Mouse (Mus musculus) 3134 (cell line): ENCODE results near the gene Clint1.

Experiments
- DNase-seq: peaks from one replicate; pipeline ENCODE4 v3.0.0-alpha.2; 2011; ENCODE audit warnings: low spot score; ENCODE audit not compliant: insufficient read length; ENCODE audit errors: extremely low read depth

Clint1 gene

DNA sequence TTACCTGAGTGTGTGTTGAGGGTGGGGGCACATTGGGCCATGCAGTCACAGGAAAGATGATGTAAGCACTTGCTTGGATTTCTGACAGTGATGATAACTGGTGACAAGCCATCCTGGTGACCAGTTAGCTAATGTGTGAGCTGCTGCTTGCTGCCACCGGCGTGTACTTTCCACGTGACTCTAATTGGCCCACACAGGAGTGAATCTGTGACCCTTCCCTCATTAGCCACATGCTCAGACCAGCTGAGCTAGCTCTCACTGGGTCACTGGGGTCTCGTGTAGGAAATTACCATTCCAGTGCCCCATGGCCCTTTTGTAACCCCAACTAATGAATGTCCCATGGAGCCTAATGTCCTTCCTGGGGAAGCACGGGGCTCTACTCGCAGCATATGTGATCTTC lies 73.6 kb downstream of the Clint1 start:
- no peak for DNase-seq

DNA sequence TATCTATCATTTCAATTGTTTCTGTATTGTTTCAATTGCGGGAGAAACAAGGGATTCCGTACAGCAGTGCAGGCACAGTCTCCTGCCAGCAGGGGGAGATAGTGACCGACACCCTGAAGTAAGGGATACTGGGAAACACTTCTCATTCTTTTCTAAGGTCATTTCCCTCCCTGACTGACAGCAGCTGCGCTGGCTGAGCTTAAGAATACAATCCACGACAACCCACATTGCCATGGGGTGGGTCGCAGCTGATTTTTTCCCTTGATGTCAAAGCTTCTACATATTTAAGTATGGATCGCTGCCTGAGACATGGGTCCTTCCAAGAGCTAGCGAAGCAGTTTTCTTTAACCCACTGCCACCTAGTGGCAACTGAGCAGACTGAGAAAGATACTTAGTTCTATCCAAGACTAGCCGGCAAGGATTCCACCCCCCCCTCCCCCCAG lies 74.8 kb downstream of the Clint1 start:
- DNase-seq = peak; percentile 75

DNA sequence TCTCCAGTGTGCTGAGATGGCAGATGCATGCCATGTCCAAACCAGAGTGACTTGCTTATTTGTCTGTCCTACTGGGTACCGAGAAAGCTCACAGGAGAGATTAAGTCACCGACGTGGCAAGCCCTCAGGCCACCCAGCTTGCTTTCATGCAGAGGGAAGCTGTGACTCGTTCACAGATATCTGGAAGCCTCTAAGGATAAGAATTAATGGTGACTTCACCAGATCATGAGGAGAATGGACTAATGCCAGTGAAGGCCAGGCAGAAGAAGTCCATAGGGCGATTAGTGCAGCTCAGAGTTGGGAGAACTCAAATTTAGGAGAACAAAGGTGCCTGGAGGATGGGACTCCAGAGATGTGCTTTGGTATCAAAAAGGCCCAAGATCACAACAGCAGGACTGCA lies 75.6 kb downstream of the Clint1 start:
- no peak for DNase-seq

DNA sequence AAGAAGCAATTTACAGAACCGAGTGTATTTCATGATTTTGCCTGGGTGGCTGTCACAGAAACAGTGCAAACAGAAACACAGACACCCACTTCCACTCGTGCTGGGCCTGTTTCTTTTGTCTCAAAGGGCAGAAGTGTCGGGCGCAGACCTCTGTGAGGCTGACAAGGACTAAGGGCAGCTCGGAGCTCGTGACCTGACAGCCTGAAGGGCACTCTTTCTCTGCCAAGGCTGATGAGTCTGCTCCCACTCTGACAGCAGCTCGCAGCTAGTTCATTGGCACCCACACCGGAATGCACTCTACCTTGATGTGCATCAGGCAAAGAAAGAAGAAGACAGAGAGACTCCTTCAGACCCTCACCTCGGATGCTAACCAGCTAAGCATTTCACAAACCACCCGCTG lies 77.7 kb downstream of the Clint1 start:
- no peak for DNase-seq

DNA sequence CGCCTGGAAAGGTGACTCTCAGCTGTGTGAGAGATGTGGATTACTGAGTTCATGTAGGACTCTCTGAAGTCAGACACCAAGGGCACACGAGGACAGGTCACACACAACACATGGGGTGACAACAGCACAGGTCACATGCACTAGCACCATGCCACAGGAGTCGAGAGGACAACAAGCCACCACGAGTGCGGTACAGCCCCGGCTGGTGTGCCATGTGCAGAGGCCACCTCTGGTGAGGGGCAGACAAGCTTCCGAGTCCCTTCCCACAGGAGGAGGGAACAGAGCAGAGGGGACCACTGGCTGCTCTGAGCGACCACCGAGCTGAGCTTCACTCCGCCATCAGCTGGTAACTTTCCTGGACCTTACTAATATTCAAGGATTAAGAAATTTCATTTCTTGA lies 80.9 kb downstream of the Clint1 start:
- no peak for DNase-seq

DNA sequence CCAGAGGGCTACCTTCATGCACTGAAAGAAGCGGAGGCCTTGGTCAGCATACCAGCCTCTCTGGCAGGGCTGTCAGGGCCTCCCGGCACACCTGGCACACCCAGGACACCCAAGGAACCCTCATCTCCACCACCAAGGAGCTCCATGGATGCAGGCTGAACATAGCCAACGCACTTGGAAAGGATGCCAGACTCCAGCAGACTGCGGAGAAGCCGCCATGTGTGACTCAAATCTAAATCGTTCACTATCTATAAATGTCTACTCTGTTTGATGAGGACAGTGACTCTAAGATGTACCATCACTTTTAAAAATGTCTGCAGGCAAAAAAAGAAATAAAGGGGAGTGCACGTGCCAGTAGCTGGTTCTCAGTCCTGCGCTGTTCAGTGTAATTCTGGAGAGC lies 85.6 kb downstream of the Clint1 start:
- no peak for DNase-seq

DNA sequence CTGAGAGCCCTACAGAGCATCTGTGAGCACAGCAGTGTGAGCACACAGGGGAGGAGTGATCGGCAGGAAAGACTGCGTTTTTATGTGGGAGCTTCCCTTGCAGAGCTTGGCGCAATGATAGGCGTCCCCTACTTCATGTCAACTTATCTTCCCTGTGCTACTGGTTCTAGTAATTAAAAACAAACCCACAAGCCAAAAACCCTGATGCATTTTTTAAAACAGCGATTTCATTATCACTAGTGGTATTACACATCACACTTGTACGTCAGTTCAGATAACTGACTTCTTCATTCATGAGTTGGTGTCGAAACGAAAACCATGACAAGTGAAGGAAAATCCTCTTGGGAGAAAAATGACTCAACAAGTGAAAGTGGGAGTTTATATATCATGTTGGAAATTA lies 87.1 kb downstream of the Clint1 start:
- no peak for DNase-seq

DNA sequence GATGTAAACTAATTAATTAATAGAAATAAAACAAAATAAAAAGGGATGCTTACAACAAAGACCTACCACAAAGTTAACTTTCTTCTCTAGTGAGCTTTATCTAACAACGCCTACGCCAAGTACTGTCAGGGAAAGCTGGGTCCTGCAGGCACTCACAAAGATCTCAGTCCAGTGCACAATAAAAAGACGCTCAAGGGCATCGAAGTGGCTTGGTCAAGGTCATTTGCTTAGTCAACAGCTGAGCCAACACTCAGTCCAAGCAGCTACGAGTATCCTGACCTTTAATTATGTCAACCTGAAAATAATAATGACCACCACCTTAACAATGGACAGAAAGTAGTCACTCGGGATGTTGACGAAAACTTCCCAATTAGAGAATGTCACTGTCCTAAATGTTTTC lies 90.4 kb downstream of the Clint1 start:
- DNase-seq = no peak

DNA sequence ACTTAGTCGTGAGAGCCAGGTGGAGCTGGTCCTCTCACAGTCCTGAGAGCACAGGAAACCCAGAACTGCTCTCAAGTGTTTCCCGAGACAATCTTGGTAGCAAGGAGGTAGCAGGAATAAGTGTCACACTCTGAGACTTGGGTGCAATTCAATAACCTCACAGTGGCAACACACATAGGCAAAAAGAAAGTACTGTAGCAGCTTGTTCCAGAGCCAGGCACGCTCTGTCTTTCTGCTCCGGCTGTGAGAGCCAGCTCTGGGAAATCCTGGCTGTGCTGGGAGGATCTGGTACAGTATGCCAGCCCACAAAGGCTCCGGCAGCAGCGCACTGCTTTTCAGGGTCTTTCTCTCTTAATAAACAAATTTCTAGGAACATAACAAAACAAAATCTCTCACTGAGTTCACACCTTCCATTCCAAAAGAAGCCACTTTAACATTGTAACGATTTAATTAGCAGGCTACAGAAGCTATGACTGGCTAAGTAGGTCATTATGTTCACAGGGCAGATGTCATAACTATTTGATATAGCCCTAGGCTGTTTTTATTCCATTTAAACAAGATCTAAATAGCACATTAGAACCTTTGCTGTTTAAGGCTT lies 91.4 kb downstream of the Clint1 start:
- DNase-seq = no peak

DNA sequence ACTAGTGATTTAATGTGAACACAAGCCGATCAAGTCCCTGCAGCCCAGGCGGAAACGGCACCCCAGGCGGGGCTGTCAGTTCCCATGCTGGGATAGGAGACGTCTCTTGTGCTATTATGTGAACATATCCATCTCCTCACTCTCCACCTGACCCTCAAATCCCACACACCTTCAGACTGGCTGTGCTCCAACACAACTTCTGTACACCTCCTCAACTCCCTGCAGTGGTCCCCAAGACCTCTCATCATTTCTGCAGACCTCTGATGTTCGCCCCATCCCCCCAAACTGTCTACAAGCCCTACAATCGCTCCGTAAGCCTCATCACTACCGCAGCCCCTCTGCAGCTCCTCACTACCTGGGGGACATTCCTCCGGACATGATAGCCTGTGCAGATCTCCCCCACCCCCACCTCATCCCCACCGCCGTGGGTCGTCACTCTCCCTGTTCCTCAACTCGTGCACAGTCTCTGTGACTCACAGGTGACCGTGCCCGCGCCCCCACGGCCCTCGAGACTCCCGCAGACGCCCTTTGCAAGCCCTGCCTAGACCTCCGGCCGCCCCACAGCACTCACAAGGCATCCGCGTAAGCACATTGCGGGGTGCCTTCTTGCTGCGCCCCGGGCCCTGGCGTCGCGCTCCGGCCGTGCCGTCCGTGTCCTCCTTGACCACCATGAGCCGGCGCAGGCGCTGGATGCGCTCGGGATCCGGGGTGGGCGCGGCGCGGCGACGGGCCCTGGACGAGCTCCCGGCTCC lies 92.2 kb downstream of the Clint1 start:
- DNase-seq = no peak

DNA sequence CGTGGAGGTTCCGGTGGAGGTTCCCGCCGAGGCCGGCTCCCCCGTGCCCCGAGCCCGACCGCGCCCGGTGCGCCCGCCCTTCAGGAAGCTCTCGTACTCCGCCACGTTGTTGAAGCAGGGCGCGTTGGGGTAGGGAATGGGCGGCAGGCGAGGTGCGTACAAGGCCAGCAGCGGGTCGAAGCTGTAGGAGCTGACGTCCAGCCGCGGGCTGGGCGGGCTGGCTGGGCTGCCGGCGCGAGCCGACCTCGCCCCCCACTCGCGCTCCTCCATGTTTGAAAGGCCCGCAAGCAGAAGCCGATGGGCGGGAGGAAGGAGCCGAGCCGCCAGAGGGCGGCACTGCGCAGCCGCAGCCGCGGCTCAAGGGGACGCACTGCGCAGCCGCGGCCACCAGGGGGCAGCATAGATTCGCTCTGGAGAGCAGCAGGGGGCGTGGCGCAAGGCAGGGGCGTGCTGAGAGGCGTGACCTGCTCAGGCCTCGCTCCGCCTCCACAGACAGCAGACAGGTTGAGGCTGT lies 92.8 kb downstream of the Clint1 start, which contains the start of gene Lsm11:
Gene Lsm11, minus strand, starts transcription at position 293 of the 514 bp plus-strand sequence.
- DNase-seq = peak; percentile 96

DNA sequence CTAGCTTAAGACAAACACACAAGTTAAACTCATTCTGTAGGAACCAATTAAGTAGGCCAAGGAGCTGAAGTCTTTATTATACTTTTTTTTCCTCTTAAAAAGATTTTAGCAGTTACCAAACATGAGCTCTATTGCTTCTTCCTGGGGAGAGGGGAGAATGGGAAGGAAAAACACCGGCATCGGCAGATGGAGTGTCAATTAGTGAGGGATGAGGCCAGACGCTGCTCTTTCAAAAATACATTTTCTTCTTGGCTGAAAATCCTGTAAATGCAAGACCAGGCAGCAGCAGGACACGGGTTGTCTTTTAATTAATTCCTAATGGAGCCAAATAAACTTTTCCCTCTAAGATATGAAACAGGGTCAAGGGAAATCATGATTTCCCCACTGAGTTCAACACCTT lies 94.9 kb downstream of the Clint1 start:
- DNase-seq = no peak

DNA sequence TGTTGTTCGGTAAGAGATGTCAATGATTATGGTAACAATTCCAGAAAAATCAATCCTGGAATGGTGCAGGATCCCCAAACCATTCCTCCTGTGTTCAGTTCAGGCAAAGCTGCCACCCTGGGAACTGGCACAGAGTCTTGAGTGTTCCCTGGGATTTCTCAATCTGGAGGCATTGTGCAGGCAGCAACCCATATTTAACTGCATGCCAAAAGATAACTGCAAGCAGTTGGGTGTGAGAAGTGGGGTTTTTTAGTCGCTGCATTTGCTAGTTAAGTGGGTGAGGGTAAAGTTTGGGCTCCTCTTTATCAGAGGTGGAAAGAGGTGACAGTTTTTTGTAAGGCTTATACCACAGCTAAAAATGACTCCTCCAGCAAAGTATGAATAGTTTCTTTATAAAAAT lies 95.6 kb downstream of the Clint1 start:
- DNase-seq = no peak

DNA sequence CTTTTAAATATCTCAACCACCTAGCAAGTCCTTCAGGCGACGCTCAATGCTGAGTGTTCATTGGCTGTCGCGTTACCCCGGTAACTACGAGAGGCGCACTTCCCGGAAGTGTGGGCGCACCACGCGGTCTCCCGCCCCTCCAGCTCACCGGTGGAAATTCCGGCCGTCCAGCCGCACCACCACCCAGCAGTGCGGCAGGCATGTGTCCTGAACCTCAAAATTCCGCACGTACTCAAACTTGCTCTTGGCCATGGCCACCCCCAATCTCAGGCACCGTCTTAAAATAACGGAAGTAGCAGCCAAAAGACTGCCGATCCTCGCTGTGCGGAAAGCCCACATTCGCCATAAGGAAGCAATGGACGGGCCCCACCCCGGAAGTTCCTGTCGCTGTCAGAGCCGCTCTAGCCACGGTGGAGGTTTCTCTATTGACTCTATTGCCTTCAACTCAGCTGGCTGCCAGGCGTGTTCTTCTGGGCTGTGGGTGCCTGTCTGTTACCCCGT lies 103.3 kb downstream of the Clint1 start, which contains the start of gene Thg1l:
Gene Thg1l, minus strand, starts transcription at position 368 of the 501 bp plus-strand sequence.
- DNase-seq = peak; percentile 95

DNA sequence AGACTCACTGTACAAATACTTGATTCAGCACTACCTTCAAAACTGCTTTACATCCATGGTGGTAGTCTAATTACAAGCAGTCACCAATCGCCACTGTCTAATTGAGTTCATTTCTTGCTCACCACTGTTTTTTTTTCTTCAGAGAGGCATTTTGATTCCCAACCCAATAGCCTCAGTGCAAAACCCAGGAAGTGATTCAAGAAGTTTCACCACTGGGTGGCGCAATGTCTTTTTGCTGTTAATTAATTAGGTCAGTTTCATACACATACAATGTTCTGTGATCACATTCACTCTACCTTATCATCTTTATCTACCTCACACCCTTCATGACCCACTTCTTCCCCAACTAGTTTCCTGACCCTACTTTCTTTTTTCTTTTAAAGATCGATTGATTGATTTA lies 107.7 kb downstream of the Clint1 start:
- DNase-seq = no peak

DNA sequence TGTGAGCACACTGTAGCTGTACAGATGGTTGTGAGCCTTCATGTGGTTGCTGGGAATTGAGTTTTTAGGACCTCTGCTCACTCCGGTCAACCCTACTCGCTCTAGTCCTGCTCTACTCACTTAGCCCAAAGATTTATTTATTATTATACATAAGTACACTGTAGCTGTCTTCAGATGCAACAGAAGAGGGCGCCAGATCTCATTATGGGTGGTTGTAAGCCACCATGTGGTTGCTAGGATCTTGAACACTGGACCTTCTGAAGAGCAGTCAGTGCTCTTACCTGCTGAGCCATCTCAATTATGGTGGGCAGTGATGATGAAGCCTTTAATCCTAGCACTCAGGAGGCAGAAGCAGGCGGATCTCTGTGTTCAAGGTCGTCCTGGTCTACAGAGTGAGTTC lies 108.2 kb downstream of the Clint1 start:
- no peak for DNase-seq
